Comparison of ENCODE assay signal across 8 mouse cellular contexts in genomic region chr2:161108933-161109371, GRCm38 (mm10). TPM values are rescaled to one million over a fixed set of nuclear protein-coding genes. Genes with fewer than 3 reads are reported as not detected.
DNase-seq lines count a peak whose midpoint lies in the region; ATAC-seq and TF ChIP-seq lines count a peak whose summit lies in the region.

Gene Chd6, minus strand, starts transcription at chr2:161109075.

- peaks cover 8% of the 10 kb centered on the region for H3K36me3 ChIP-seq in forebrain, embryonic 10.5 days (replicated peaks)
- no peaks in the 10 kb centered on the region for H3K36me3 ChIP-seq in heart, embryonic 15.5 days
- H3K36me3 ChIP-seq in liver, embryonic 14.5 days (replicated peaks; ENCODE audit: control insufficient read depth, insufficient read depth, low read depth): no peaks in the 10 kb centered on the region
- H3K36me3 ChIP-seq in neural tube, embryonic 11.5 days (ENCODE audit: control insufficient read depth, insufficient read depth, low read length): no peaks in the 10 kb centered on the region
- no peaks in the 10 kb centered on the region for H3K36me3 ChIP-seq in stomach, postnatal 0 days (ENCODE audit: control insufficient read depth, insufficient read depth, low read length)

- ATAC-seq in heart, embryonic 15.5 days (replicated peaks; ENCODE audit: insufficient number of reproducible peaks, insufficient read depth, low FRiP score, low read depth): peak; percentile 97
- peak; percentile 99 for ATAC-seq in liver, embryonic 14.5 days (ENCODE audit: insufficient read depth)
- ATAC-seq in neural tube, embryonic 11.5 days (ENCODE audit: insufficient read depth, low FRiP score, low TSS enrichment): peak; percentile 99
- peak; percentile 99 for ATAC-seq in stomach, postnatal 0 days (ENCODE audit: low FRiP score, low TSS enrichment)

- under 1% methylated on average over 26 of the region's 27 CpGs for WGBS in forebrain, embryonic 10.5 days
- WGBS in heart, embryonic 15.5 days: 1% methylated on average over 27 of the region's 27 CpGs
- WGBS in liver, embryonic 14.5 days (ENCODE audit: insufficient replicate concordance): under 1% methylated on average over 26 of the region's 27 CpGs
- under 1% methylated on average over 24 of the region's 27 CpGs for WGBS in neural tube, embryonic 11.5 days
- WGBS in stomach, postnatal 0 days: under 1% methylated on average over 26 of the region's 27 CpGs

- peak within 1 kb of the TSS; percentile 97 for H3K4me3 ChIP-seq in forebrain, embryonic 10.5 days
- peak within 1 kb of the TSS; percentile 98 for H3K4me3 ChIP-seq in heart, embryonic 15.5 days
- H3K4me3 ChIP-seq in liver, embryonic 14.5 days (ENCODE audit: insufficient read depth in 1 of 2, low read depth in 2 of 2, low read length in 2 of 2): peak within 1 kb of the TSS; percentile 71 to 76
- H3K4me3 ChIP-seq in neural tube, embryonic 11.5 days (ENCODE audit: low read depth, low read length): peak within 1 kb of the TSS; percentile 96
- peak within 1 kb of the TSS; percentile 95 for H3K4me3 ChIP-seq in stomach, postnatal 0 days (ENCODE audit: low read depth, low read length)

- H3K9ac ChIP-seq in heart, embryonic 15.5 days: peak within 1 kb of the TSS; percentile 98
- peak within 1 kb of the TSS; percentile 69 for H3K9ac ChIP-seq in liver, embryonic 14.5 days (replicated peaks)
- H3K9ac ChIP-seq in neural tube, embryonic 11.5 days (ENCODE audit: low read length): peak within 1 kb of the TSS; percentile 97
- peak within 1 kb of the TSS; percentile 97 for H3K9ac ChIP-seq in stomach, postnatal 0 days (ENCODE audit: low read length)

- DNase-seq in CD8-positive naive resting alpha-beta T cell, adult 2 months (ENCODE audit: low read depth in 2 of 2, low spot score in 2 of 2): peak; percentile 97
- peak; percentile 96 for DNase-seq in c-Kit-positive CD71-negative TER-119-negative erythroid progenitor cells, embryonic 14.5 days (ENCODE audit: low read depth)
- DNase-seq in forebrain, embryonic 10.5 days (ENCODE audit: extremely low spot score, low spot score): peak; percentile 96
- DNase-seq in kidney, postnatal 25 days: peak; percentile 99 to 100
- peak; percentile 95 to 97 (median 97) for DNase-seq in liver, embryonic 14.5 days (ENCODE audit: low read depth in 3 of 3, low spot score in 3 of 3)
- DNase-seq in neural tube, embryonic 11.5 days (ENCODE audit: low spot score): peak; percentile 99
- peak; percentile 97 for DNase-seq in stomach, postnatal 0 days (ENCODE audit: low spot score)

- H3K27me3 ChIP-seq in forebrain, embryonic 10.5 days (ENCODE audit: poor library complexity, severe bottlenecking): no peaks in the 10 kb centered on the region
- no peaks in the 10 kb centered on the region for H3K27me3 ChIP-seq in heart, embryonic 15.5 days
- no peaks in the 10 kb centered on the region for H3K27me3 ChIP-seq in liver, embryonic 14.5 days (ENCODE audit: control insufficient read depth, insufficient read depth, low read length)
- no peaks in the 10 kb centered on the region for H3K27me3 ChIP-seq in neural tube, embryonic 11.5 days (ENCODE audit: control insufficient read depth, insufficient read depth, low read length)
- no peaks in the 10 kb centered on the region for H3K27me3 ChIP-seq in stomach, postnatal 0 days (ENCODE audit: control insufficient read depth, insufficient read depth, low read length)

- H3K9me3 ChIP-seq in forebrain, embryonic 10.5 days: no peaks in the 10 kb centered on the region
- no peaks in the 10 kb centered on the region for H3K9me3 ChIP-seq in heart, embryonic 15.5 days (replicated peaks)
- no peaks in the 10 kb centered on the region for H3K9me3 ChIP-seq in liver, embryonic 14.5 days (ENCODE audit: control insufficient read depth, low read length)
- no peaks in the 10 kb centered on the region for H3K9me3 ChIP-seq in neural tube, embryonic 11.5 days (ENCODE audit: control insufficient read depth, low read length)
- no peaks in the 10 kb centered on the region for H3K9me3 ChIP-seq in stomach, postnatal 0 days (ENCODE audit: control insufficient read depth, low read length)

- no peak for TF ChIP-seq CTCF in liver, embryonic 14.5 days (IDR thresholded peaks at IDR 0.05; ENCODE audit: low read depth)
- no peak for TF ChIP-seq CTCF in stomach, postnatal 0 days (IDR thresholded peaks at IDR 0.05; ENCODE audit: low read depth)

- no peak for TF ChIP-seq EP300 in liver, embryonic 14.5 days (IDR thresholded peaks at IDR 0.05; ENCODE audit: low read depth)
- TF ChIP-seq EP300 in stomach, postnatal 0 days (optimal IDR thresholded peaks at IDR 0.05): peak; percentile 6

- H3K4me2 ChIP-seq in heart, embryonic 15.5 days: peak within 1 kb of the TSS; percentile 87
- peak within 1 kb of the TSS; percentile 78 for H3K4me2 ChIP-seq in liver, embryonic 14.5 days (ENCODE audit: low read depth)
- peak within 1 kb of the TSS; percentile 79 for H3K4me2 ChIP-seq in neural tube, embryonic 11.5 days (ENCODE audit: low read depth)
- peak within 1 kb of the TSS; percentile 82 for H3K4me2 ChIP-seq in stomach, postnatal 0 days (replicated peaks; ENCODE audit: low read depth)

- H3K27ac ChIP-seq in forebrain, embryonic 10.5 days: peak within 1 kb of the TSS; percentile 99
- H3K27ac ChIP-seq in heart, embryonic 15.5 days: peak within 1 kb of the TSS; percentile 100
- peak within 1 kb of the TSS; percentile 7 for H3K27ac ChIP-seq in liver, embryonic 14.5 days
- peak within 1 kb of the TSS; percentile 97 for H3K27ac ChIP-seq in neural tube, embryonic 11.5 days (ENCODE audit: low read depth, low read length)
- peak within 1 kb of the TSS; percentile 98 for H3K27ac ChIP-seq in stomach, postnatal 0 days (replicated peaks)

- H3K4me1 ChIP-seq in forebrain, embryonic 10.5 days: peaks cover 25% of the 10 kb centered on the region
- H3K4me1 ChIP-seq in heart, embryonic 15.5 days (replicated peaks): peaks cover 23% of the 10 kb centered on the region
- H3K4me1 ChIP-seq in liver, embryonic 14.5 days (replicated peaks; ENCODE audit: control insufficient read depth in 2 of 2, insufficient read depth in 2 of 2, low read length in 1 of 2): peaks cover 0 to 10% of the 10 kb centered on the region in 2 experiments; a peak in 3 of 4 replicates
- H3K4me1 ChIP-seq in neural tube, embryonic 11.5 days (ENCODE audit: control insufficient read depth, insufficient read depth, low read length): peaks cover 5% of the 10 kb centered on the region
- H3K4me1 ChIP-seq in stomach, postnatal 0 days (replicated peaks; ENCODE audit: control insufficient read depth, insufficient read depth): no peaks in the 10 kb centered on the region

RNA-seq across cellular contexts. Expression of gene Chd6, which starts in this region (rescaled TPM):
- polyA plus RNA-seq in forebrain, embryonic 10.5 days (2016; fragmentation: Nextera tagmentation; extraction: Ambion mirVana): 27.2 and 31.0 TPM in 2 replicates
- polyA plus RNA-seq in heart, embryonic 15.5 days (2015; fragmentation: Nextera tagmentation; extraction: Ambion mirVana): 17.1 and 20.4 TPM in 2 replicates
- polyA plus RNA-seq in liver, embryonic 14.5 days (2012; rRNA removed): 3.0 and 3.6 TPM in 2 replicates
- polyA plus RNA-seq in liver, embryonic 14.5 days (2014; fragmentation: Nextera tagmentation; extraction: Ambion mirVana): 3.0 and 3.1 TPM in 2 replicates
- 32.4 and 35.4 TPM in 2 replicates for polyA plus RNA-seq in neural tube, embryonic 11.5 days (2014; fragmentation: Nextera tagmentation; extraction: Ambion mirVana)
- polyA plus RNA-seq in stomach, postnatal 0 days (2015; fragmentation: Nextera tagmentation; extraction: Ambion mirVana): 11.9 and 13.2 TPM in 2 replicates

Comparison
In these comparisons a context has a peak if more than half of its experiments do, and no peak if none do; other contexts are left out.
1. Peak in every context shown above with its lines: DNase-seq, ATAC-seq, H3K4me3 ChIP-seq and H3K27ac ChIP-seq.
2. H3K27ac ChIP-seq: peak in every context shown above with its lines; median percentile 100 in heart, embryonic 15.5 days; 99 in forebrain, embryonic 10.5 days; 98 in stomach, postnatal 0 days; 97 in neural tube, embryonic 11.5 days; 7 in liver, embryonic 14.5 days.